Mouse (Mus musculus): ENCODE measurements around the gene Gse1.

The Gse1 gene

GRCm38 (mm10) chr8:120454404-120454803 lies 226.1 kb downstream of the Gse1 start:
- no peak for DNase-seq (ENCODE audit: low spot score)

GRCm38 (mm10) chr8:120460375-120460774 lies 232.1 kb downstream of the Gse1 start:
- DNase-seq (ENCODE audit: low spot score), result no peak

GRCm38 (mm10) chr8:120462119-120462551 lies 233.9 kb downstream of the Gse1 start:
- DNase-seq (ENCODE audit: low spot score), result no peak

- no peak for DNase-seq (ENCODE audit: low spot score)
Observed at GRCm38 (mm10) chr8:120462611-120463010, 234.4 kb downstream of the Gse1 start.

GRCm38 (mm10) chr8:120463918-120464584 lies 235.8 kb downstream of the Gse1 start:
- DNase-seq (ENCODE audit: low spot score), result no peak

- no peak for DNase-seq (ENCODE audit: low spot score)
Observed at GRCm38 (mm10) chr8:120464585-120464937, 236.3 kb downstream of the Gse1 start.

GRCm38 (mm10) chr8:120465710-120466109 lies 237.5 kb downstream of the Gse1 start:
- DNase-seq (ENCODE audit: low spot score), result no peak

GRCm38 (mm10) chr8:120466266-120466665 lies 238.0 kb downstream of the Gse1 start:
- no peak for DNase-seq (ENCODE audit: low spot score)

- DNase-seq (ENCODE audit: low spot score), result no peak
Observed at GRCm38 (mm10) chr8:120467598-120467997, 239.3 kb downstream of the Gse1 start.

- no peak for DNase-seq (ENCODE audit: low spot score)
Observed at GRCm38 (mm10) chr8:120470170-120470569, 241.9 kb downstream of the Gse1 start.

- DNase-seq (ENCODE audit: low spot score), result no peak
Observed at GRCm38 (mm10) chr8:120471166-120471565, 242.9 kb downstream of the Gse1 start.

GRCm38 (mm10) chr8:120471752-120472151 lies 243.5 kb downstream of the Gse1 start:
- DNase-seq (ENCODE audit: low spot score), result no peak

GRCm38 (mm10) chr8:120472230-120472629 lies 244.0 kb downstream of the Gse1 start:
- DNase-seq (ENCODE audit: low spot score), result no peak

- DNase-seq (ENCODE audit: low spot score), result no peak
Observed at GRCm38 (mm10) chr8:120473729-120474364, 245.6 kb downstream of the Gse1 start.

- no peak for DNase-seq (ENCODE audit: low spot score)
Observed at GRCm38 (mm10) chr8:120474496-120475235, 246.4 kb downstream of the Gse1 start.

GRCm38 (mm10) chr8:120475462-120476201 lies 247.4 kb downstream of the Gse1 start:
- DNase-seq (ENCODE audit: low spot score), result no peak

GRCm38 (mm10) chr8:120476711-120477575 lies 248.7 kb downstream of the Gse1 start:
- DNase-seq (ENCODE audit: low spot score), result no peak

- DNase-seq (ENCODE audit: low spot score), result no peak
Observed at GRCm38 (mm10) chr8:120478754-120479153, 250.5 kb downstream of the Gse1 start.

GRCm38 (mm10) chr8:120479691-120480090 lies 251.4 kb downstream of the Gse1 start:
- no peak for DNase-seq (ENCODE audit: low spot score)

- DNase-seq (ENCODE audit: low spot score), result no peak
Observed at GRCm38 (mm10) chr8:120482015-120482689, 253.9 kb downstream of the Gse1 start.

- DNase-seq (ENCODE audit: low spot score), result no peak
Observed at GRCm38 (mm10) chr8:120484460-120484859, 256.2 kb downstream of the Gse1 start.
